Mouse (Mus musculus) stomach, postnatal 0 days (tissue): ENCODE results near the gene Gm11567.

ENCODE experiments used
- CTCF ChIP-seq: IDR thresholded peaks from 2 replicates; pipeline ENCODE4 v1.5.1; 2016; ENCODE audit warnings: antibody characterized with exemption, low read depth, mild to moderate bottlenecking, moderate library complexity
- EP300 ChIP-seq: optimal IDR thresholded peaks from 2 replicates; pipeline ENCODE3; 2016; ENCODE audit warnings: antibody characterized with exemption

- TF ChIP-seq CTCF (no peak), EP300 (no peak)
Measured at GRCm38 (mm10) chr11:99857617-99858016, 21.4 kb upstream of the Gm11567 start, which contains the start of gene Gm11568.
